Mouse (Mus musculus) thymus, adult 2 months (tissue): ENCODE measurements at regions not wholly inside any gene's neighbourhood (a gene's known extent, or its start where the extent isn't known, plus 50 kb on each side); places are given as distances from the start of the nearest gene placed in this dataset.

Experiments
- CTCF ChIP-seq: fragments of 200-500 bp; IDR thresholded peaks from 2 replicates; pipeline ENCODE4 v1.5.1; 2012; ENCODE audit warnings: mild to moderate bottlenecking, control low read depth, low read length, moderate library complexity, borderline replicate concordance; ENCODE audit not compliant: control insufficient read depth, poor library complexity, insufficient read depth; ENCODE audit errors: extremely low read depth
- POLR2A ChIP-seq: fragments of 200-500 bp; IDR thresholded peaks from 2 replicates; pipeline ENCODE4 v1.6.1; 2012; ENCODE audit warnings: mild to moderate bottlenecking, low read length, control low read depth, moderate library complexity; ENCODE audit not compliant: control insufficient read depth, poor library complexity, insufficient read depth; ENCODE audit errors: extremely low read depth

- TF ChIP-seq POLR2A (no peak), CTCF (no peak)
Observed at GRCm38 (mm10) chr12:54272226-54272625, 68.6 kb upstream of the Egln3 start.
